Mouse (Mus musculus): Measurements from ENCODE around the gene Ganab.

GRCm38 (mm10) chr19:8883616-8884015 lies 14.3 kb upstream of the Ganab start, which contains the start of the genes Lbhd1 and Gm49403:
- no peak for TF ChIP-seq EP300 (IDR thresholded peaks at IDR 0.05)
- no peak for TF ChIP-seq CTCF (IDR thresholded peaks at IDR 0.05)

All from lung, postnatal 0 days (tissue).